Mouse (Mus musculus) heart, adult 8-10 months (tissue): ENCODE data around the gene Slc4a11. TPM values are rescaled to one million over a fixed set of nuclear protein-coding genes. Genes with fewer than 3 reads are reported as not detected.

Experiments used
- total RNA-seq, 4 experiments: library from RNA; stranded (reverse); gene quantifications; 2 replicates each; pipeline ENCODE4 v1.2.4; 2022

Slc4a11 gene
- total RNA-seq, 4 experiments from 2014 or later, result 0.17 to 0.28 (median 0.22) TPM; not detected in 1

Other genes with a start within 250 kb of the Slc4a11 start
- 10 to 100 TPM; 44.2 to 48.0 (median 46.4) TPM for gene Ptpra, start 247.2 kb downstream of the Slc4a11 start, total RNA-seq
- gene Mrps26, start 133.8 kb downstream of the Slc4a11 start, total RNA-seq, result 10 to 100 TPM; 67.0 to 84.9 (median 72.2) TPM
- gene Oxt, start 121.3 kb downstream of the Slc4a11 start, total RNA-seq, result not detected
- gene Avp, start 115.0 kb downstream of the Slc4a11 start, total RNA-seq, result 10 to 100 TPM in 3 of 4 experiments, 1 to 10 TPM in 1; 9.3 to 20.9 (median 16.9) TPM
- gene Fastkd5, start 67.5 kb downstream of the Slc4a11 start, total RNA-seq, result 1 to 10 TPM; 6.0 to 8.6 (median 8.1) TPM
- gene Ubox5, start 67.5 kb downstream of the Slc4a11 start, total RNA-seq, result 1 to 10 TPM; 5.0 to 5.7 (median 5.2) TPM
- gene Lzts3, start 54.7 kb downstream of the Slc4a11 start, total RNA-seq, result 1 to 10 TPM; 5.0 to 7.0 (median 5.4) TPM
- 100 to 1,000 TPM in 3 of 4 experiments, 10 to 100 TPM in 1; 97.9 to 110 (median 105) TPM for gene Ddrgk1, start 32.9 kb downstream of the Slc4a11 start, total RNA-seq
- gene Itpa, start 29.9 kb downstream of the Slc4a11 start, total RNA-seq, result 10 to 100 TPM; 15.9 to 18.9 (median 18.3) TPM
- 10 to 100 TPM; 41.2 to 57.7 (median 51.0) TPM for gene 4930402H24Rik, start 208.9 kb upstream of the Slc4a11 start, total RNA-seq
- gene Atrn, start 209.0 kb upstream of the Slc4a11 start, total RNA-seq, result 10 to 100 TPM; 21.3 to 25.8 (median 24.2) TPM